Mouse (Mus musculus) E14TG2a.4 (cell line): ENCODE measurements around the gene Tmx2.

Source experiments
- CTCF ChIP-seq: conservative IDR thresholded peaks from 2 replicates; pipeline ENCODE4 v1.5.1; 2014; ENCODE audit warnings: low read length
- POU5F1 ChIP-seq: IDR thresholded peaks from 2 replicates; pipeline ENCODE4 v1.6.1; 2014; ENCODE audit warnings: low read length, borderline replicate concordance

- TF ChIP-seq CTCF (no peak), POU5F1 (no peak)
Measured at GRCm38 (mm10) chr2:84723856-84724255, 44.9 kb upstream of the Tmx2 start.
